Mouse (Mus musculus) v-Abl transformed pro-B cells (cell line): ENCODE measurements around the gene Wbp4.

Experiments
- in situ Hi-C, 2 experiments: fragments of 400-800 bp; cut with MboI; formaldehyde crosslinking; loops; one replicate each; pipeline ENCODE4 v1.15.1; 2025; ENCODE audit not compliant: unreplicated experiment in 2 of 2

The Wbp4 gene

DNA sequence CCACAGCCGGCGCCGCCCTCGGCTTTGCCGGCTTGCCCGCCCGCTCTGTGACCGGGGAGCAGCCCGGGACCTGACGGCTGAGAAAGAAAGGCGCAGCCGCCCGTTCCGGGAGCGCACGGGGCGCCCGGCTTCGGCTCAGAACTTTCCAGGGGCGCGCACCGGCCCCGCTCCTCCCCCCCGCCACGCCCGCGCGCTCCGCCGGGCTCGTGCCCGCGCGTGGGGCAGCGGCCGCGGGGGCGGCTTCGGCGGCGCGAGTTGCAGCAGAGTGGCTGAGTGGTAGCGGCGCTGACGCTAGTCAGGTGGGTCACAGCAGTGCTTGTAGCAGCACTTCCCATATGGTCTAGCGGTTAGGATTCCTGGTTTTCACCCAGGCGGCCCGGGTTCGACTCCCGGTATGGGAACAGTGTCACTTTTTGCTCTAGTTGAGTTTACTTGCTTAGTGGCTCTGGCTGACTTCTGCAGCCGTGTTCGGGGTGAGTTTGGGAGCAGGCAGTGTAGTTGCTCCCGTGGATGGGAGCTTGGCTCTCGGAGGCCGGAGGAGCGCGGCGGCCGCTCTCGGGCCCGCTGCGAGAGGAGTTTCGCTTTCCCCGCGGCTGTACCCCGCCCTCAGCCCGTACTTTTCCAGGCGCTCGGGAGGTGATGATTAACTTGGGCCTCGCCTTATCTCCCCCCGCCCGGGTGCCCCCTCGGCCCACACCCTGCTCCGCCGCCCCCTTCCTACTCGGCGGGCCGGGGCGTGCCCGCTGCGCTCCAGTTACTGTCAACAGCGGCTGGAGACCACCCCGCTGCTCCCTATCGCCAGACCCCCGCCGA lies at the start of gene Wbp4:
Wbp4 (minus strand) TSS at position 182 of the 813 bp plus-strand sequence.
- in situ Hi-C loops = loop anchor here in 1 of 2 experiments (10.0 kb wide), 1 partner anchor 83 kb away; no protein-coding TSS in a partner anchor

DNA sequence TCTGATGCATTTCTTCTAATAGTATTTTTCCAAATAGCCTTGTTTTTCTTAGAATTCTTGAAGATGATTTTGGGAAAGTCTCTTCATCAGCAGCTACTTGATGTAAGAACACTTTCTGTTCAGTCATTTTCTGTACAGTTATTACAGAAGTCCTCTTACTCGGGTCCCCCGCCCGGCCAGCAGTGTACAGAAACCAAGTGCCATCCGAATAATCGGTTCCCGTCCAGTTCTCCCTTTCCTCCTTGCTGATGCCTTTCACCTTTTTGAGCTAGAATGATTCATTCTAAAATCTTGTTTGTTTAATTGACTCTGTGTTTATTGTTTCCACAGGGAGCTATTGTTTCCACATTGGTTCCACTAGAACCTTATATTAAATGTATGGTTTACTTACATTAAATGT lies 49.4 kb upstream of the Wbp4 start:
- in situ Hi-C loops = no loop called here

DNA sequence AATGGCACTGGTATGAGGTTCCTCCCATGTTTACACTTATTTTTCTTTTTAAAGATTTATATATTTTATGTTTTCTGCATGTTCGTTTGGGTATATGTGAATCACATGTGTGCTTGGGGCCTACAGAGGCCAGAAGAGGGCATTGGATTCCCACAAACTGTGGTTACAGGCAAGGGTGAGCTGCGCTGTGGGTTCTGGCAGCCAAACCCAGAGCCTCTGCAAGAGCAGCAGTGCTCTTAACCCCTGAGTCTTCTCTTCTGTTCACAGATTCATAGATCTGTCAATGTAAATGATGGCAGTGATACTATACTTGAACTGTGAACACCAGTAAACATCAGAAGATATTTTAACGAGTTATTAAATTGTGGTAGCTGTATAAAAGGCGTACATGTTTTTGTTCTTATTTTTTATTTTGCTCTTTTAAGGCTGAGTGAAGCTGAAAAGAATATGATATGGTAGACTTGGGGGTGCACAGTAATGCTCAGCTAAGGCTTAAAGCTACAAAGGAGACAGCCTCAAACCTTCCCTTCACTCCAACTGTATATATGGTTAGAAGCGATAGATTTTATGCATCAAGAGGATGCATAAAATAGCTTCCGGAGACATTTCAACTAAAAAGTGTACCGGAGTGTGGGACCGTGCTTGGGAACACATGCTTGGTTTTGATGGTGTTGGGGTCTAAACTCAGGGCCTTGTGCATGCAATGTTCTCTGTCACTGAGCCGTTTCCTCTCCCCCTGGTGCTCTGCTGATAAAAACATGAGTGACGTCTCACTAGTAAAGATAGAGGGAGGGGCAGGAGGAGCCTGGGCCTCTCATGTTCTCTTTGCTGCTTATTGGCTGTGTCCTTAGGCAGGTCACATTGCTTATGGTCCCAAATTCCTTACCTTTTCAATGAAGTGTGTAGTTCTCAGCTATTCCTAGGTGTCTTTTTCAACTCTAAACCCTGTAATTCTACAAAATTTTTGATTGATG lies 48.5 kb upstream of the Wbp4 start:
- in situ Hi-C loops = loop anchor here in 1 of 2 experiments (10.0 kb wide), 1 partner anchor 625 kb away; no protein-coding TSS in a partner anchor

DNA sequence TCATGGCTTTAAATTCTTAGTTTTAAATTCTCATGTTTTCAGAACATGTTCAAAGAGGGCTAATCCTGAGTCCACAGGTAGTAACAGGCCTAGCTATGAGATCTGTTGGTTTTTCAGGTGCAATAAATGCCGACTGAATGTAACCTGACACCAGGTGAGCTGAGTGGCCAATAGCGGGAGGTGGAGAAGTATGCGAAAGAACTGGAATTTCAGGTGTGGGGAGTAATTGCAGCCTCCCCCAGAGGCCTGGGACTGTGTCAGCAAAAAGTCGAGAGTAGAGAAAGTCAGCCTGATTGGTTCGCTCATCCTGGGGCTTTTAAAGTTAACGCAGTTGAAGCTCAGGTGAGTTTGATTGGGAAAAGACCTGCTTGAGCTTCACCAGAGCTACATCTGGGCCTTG lies 46.4 kb upstream of the Wbp4 start:
- in situ Hi-C loops = loop anchor here in 1 of 2 experiments (10.0 kb wide), 1 partner anchor 623 kb away; no protein-coding TSS in a partner anchor

DNA sequence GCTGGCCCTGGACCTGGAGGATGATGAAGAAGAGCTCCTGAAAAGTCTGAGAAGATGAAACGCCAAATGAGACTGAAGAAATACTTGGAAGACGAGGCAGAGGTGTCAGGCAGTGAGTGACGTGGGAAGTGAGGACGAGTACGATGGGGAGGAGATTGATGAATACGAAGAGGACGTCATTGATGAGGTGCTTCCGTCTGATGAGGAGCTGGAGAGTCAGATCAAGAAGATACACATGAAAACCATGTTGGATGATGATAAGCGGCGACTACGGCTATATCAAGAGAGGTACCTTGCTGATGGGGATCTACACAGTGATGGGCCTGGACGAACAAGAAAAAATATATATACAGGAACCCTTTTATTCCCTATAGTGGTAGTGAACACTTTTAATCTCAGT lies 44.8 kb upstream of the Wbp4 start:
- in situ Hi-C loops = loop anchor here in 1 of 2 experiments (10.0 kb wide), 1 partner anchor 621 kb away; no protein-coding TSS in a partner anchor

DNA sequence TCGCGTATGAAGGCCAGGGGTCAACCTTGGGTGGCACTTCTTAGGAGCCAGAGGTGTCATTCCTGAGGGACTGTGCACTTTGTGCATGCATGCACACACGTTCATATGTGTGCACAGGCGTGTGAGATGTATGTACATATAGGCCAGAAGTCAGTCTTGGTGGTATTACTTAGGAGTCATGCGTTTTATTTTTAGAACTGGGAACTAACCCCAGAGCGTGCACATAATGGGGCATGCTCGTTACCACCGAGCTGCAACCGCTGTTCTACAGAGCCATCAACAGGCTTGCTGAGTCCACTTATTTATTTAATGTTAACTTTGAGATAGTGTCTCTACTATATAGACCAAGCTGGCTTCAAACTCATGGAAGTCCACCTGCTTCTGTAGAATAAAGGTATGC lies 41.1 kb upstream of the Wbp4 start:
- in situ Hi-C loops = loop anchor here (5.0 to 10.0 kb wide), 3 partner anchors 35 to 618 kb away; no protein-coding TSS in a partner anchor

DNA sequence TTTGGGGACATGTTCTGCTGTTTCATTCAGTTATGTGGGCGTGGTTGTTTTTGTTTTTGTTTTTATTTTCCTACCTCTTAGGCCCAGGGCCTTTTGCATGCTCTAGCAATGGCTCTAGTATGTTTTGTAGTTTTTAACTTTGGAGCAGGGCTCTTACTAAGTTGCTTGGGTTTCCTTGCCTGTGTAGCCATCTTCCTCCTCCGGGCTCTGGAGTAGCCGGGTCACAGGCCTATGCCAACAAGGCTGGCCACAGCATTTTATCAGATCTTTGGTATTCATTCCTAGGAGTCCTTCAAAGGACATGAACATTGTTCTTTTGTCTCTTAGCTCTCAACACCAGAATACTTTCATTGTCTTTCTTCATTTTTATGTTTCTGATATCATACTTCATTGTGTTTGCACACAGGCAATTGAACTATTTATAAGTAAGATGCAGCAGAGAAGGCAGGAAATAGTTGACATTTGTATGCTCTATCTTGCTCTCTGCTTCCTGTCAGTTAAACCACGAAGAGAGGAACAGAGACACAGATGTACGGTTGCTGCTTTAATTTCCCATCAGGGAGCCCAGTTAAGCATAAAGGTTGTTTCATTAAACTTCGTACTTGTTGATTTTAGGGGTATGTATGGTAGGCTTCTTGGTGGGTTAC lies 40.3 kb upstream of the Wbp4 start:
- in situ Hi-C loops = loop anchor here (5.0 to 10.0 kb wide), 3 partner anchors 36 to 617 kb away; no protein-coding TSS in a partner anchor

DNA sequence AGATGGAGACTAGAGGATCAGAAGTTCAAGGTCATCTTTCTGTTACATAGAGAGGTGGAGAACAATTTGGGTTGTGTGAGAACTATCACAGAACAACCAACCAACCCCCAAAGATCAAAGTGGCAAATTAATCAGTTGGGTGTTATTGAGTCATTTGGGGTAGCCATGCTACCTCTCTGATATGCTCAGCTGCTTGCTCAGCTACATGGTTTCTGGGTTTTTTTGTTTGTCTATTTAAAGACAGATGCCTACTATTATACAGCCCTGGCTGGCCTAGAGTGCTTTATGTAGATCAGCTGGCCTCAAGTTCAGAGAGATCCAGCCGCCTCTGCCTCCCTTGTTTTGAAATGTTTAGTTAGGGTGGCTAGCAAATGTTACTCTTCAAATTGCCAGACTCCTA lies 39.7 kb upstream of the Wbp4 start:
- in situ Hi-C loops = loop anchor here (5.0 to 10.0 kb wide), 3 partner anchors 36 to 616 kb away; no protein-coding TSS in a partner anchor

DNA sequence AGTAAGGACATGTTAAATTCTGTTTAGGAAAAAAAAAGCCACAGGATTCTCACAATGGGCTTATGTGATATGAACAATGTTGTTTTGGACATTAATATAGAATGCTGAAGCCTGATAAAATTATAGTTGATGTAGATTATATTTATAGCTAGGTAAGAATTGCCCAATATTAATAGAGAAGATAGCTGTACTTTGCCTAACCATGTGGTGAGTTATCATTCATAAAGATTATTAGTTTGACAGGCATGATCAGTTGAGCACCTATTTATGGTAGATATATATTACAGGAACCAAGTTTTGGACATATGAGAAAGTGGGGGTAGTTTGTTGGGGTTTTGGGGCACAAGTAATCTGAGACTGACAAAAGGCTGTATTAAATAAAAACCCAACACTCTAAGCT lies 39.3 kb upstream of the Wbp4 start:
- in situ Hi-C loops = loop anchor here (5.0 to 10.0 kb wide), 3 partner anchors 37 to 616 kb away; no protein-coding TSS in a partner anchor

DNA sequence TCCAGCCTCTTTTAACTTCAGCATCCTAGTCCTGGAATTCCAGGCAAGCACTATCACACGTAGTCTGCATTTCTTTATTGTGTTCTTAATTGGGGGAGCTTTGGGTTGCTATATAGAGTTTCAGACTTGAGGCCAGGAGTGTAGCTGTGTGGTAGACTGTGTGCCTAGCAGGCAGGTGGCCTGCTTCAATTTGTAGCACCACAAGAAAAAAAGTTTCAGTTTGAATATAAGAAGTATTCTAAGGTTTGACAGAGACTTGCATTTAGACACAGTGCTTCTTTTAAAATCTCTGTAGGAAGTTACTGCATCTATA lies 38.3 kb upstream of the Wbp4 start:
- in situ Hi-C loops = no loop called here

DNA sequence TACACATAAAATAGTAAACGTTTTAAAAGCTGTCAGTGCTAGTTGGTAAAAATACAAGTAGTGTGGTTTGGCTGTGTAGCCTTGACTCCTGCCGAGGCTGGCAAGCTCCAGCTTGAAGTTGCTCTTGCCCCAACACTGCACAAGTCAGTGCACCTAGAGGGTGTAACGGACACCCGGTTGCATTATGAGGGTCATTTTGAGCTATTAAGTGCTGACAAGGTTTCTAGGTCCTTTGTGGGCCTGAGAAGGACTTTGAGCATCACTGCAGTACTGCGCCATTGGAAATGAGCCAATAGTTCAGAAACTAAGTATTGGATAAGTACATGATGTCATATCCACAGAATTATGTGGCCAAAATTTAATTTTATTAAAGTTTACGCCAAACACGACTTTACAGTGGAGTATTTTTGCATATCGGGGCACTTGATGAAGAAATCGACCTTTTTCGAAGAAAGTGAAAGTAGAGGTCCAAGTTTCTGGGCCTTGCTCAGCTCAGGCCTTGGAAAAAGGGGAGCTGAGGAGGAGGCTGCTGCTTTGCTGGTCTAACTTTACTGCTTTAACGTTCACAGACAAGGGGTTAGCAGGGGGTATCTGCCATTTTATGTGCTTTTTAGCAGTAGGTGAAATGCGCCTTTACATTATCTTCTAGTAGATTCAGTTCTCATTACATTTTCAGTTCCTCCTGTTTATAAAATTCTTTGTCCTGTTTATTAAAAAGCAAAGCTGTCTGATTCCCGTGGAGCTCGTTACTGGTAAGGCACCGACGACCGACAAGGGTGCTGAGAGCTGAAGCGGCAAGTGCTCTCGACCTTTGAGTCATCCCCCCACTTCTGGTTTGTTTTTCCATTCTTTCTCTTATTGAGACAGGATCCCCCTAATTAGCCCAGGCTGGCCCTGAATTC lies 37.7 kb upstream of the Wbp4 start:
- in situ Hi-C loops = no loop called here

DNA sequence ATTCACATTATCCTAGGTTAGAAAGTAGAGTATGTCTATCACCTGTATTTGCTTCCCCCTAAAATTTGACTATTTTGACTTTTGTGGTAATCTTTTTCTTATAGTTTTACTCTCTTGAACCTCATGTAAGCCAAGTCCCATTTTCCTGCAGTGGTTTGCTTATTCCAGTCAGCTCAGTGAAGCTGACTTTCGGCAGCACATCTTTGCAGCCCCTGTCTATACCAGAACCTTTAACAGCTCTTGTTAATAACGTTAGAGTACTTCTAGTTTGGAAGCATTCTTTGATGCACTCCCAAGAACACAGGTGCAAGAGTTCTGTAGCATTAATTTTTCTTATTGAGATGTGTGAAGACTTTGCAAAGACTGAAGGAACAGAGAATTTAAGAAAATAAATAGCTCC lies 36.8 kb upstream of the Wbp4 start:
- in situ Hi-C loops = no loop called here

DNA sequence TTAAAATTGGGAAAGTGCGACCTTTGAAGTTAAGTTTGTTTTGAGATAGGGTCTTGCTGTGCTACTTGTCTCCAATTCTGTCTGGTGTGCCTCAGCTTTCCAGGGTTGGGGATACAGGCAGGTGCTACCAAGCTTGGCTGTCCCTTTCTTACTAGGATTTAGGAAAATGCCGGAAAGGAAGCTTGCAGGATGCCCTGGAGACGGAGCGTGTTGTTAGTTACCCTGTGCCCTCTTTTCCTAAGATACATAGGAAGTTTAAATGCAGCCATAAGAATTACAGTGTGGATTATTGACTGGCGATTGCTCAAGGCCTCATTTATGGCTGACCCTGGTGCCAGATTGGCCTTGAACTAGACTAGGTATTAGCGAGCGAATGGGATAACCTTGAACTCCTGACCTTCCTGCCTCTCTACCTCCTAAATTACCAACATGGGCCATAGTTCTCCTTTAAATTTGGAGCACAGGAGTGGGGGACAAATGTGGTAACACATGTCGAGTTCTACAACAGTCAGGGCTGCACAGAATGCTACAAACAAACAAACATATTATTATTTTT lies 35.9 kb upstream of the Wbp4 start:
- in situ Hi-C loops = no loop called here

DNA sequence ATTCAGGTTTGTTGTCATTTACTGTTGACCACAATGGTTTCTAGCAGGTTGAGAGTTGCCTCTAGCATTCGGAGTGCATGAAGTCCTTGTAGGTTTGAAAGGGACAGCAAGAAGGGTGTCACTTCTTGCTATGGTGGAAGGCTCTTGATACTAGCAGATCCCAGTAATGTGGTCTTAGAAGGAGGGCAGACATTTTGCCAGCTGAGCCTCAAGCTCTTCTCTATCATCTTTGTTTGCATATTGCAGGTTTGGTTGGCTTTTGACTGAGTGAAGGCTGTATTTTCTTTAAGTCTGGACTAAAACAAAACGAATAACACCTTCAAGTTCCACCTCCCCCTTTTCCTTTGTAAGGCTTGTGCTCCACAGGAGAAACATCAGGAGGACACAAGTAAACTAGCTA lies 35.4 kb upstream of the Wbp4 start:
- in situ Hi-C loops = no loop called here

DNA sequence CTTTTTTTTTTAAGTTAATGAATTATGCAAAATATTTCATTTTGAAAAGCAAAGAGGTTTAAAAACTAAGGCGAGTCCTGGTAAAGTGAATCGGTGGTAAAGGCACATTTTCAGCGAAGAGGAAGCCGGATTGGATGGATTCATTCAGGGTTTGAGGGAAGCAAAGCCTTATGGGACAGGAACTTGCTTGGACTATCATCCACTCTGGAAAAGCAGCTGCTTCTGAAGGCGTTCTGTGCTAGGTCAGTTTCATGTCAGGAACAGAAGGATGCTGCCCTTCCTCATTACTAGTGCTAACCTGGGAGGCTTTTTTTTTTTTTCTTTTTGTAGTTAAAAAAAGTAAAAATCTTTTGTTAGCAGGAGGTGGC lies 34.9 kb upstream of the Wbp4 start:
- in situ Hi-C loops = no loop called here

DNA sequence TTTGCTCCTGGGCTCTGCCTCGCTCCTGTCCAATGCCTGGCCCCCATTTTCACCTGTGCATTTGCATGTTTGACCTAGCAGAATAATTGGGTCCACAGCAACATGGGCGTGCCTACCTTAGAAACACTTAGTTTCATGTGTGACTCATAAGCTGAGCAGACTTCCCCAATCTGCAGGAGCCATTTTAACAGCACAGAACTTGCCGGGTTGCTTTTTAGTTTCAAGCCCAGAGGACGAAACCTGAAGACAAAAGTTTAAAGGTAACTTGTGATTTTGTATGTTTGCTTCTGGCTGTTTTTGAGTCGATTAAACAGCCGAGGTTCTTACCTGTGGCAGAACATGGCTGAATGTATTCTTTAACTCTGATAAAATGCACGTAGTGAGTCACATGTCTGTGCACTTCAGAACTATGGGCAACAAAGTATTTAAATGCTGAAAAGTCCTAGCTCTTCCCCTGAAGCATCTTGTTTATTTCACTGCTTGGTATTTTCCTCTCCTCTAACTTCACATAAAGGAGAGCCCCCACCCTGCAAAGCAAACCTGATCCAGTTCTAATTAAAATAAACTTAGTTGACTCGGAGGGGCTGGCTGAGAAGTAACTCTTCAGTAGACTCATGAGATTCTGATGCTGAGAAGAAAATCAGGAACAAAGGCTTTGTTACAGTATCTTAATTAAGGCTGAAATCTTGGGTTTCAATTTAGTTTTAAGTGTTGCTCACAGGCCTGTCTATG lies 34.4 kb upstream of the Wbp4 start:
- in situ Hi-C loops = no loop called here

DNA sequence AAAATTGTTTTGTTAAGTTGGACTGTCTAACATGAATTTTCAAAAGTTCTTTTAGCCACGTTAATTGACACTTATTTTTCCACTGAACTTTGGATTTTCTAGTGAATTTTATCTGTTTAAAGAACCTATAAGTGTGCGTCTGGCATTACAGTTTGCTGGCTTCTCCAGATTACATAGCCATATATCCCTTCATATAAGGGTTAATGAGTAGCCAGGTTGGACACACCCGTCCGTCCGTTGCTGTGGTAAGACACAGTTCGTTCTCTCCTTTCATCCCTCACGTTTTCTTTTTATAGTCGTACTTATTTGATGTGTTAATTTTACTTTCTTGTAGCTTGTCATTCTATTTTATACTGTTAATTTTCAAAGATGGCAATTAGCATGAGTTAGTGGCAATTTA lies 33.8 kb upstream of the Wbp4 start:
- in situ Hi-C loops = no loop called here

DNA sequence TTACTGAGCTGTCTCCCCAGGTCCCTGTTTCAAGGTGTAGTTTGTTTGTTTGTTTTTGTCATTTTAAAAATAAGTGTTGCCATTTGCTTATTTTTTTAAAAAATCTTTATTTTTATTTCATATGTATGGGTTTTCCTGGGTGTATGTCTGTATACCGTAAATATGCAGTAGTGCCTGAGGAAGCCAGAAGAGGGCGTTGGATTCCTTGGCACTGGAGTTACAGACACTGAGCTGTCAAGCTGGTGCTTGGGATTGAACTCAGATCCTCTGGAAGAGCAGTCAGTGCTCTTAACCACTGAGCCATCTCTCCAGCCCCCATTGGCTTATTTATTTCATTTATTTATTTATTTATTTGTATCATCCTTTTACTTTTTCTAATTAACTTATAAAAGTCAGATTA lies 32.6 kb upstream of the Wbp4 start:
- in situ Hi-C loops = no loop called here

DNA sequence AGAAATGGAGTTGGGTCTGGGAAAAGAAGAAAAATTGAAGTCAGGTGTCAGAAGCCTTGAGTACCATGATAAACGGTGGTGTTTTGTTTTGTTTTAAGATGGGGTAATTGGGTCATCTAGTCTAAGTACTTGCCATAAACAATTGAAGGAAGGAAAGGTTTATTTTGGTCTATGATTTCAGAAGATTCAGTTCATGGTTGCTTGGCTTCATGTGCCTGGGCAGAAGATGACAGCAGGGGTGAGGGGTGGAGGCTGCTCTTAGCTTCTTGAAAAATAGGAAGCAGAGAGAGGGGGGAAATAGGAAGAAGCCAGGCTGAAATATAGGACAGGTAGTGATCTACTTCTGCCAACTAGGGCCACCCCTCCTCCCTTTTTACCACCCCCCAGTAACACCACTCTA lies 30.2 kb upstream of the Wbp4 start:
- in situ Hi-C loops = no loop called here
